Mouse (Mus musculus): ENCODE data around the gene Pcgf5.
"Not testable (repeated sequence)": the region's sequence is repeated elsewhere in the genome, so short reads cannot be mapped to it uniquely, and the experiment has no call there.

GRCm38 (mm10) chr19:36452210-36452609, 104.1 kb downstream of the Pcgf5 start:
- not testable (repeated sequence) for TF ChIP-seq CTCF (IDR thresholded peaks at IDR 0.05; ENCODE audit: low read depth)
- peak; percentile 71 for TF ChIP-seq EP300 (IDR thresholded peaks at IDR 0.05; ENCODE audit: low read depth)
